Mouse (Mus musculus): ENCODE data around the gene Hfm1. TPM values are rescaled to one million over a fixed set of nuclear protein-coding genes. Genes with fewer than 3 reads are reported as not detected.

Gene Hfm1
- 5.1 and 6.0 TPM in 2 replicates for polyA plus RNA-seq (2015; fragmentation: Nextera tagmentation; extraction: Ambion mirVana)

DNA sequence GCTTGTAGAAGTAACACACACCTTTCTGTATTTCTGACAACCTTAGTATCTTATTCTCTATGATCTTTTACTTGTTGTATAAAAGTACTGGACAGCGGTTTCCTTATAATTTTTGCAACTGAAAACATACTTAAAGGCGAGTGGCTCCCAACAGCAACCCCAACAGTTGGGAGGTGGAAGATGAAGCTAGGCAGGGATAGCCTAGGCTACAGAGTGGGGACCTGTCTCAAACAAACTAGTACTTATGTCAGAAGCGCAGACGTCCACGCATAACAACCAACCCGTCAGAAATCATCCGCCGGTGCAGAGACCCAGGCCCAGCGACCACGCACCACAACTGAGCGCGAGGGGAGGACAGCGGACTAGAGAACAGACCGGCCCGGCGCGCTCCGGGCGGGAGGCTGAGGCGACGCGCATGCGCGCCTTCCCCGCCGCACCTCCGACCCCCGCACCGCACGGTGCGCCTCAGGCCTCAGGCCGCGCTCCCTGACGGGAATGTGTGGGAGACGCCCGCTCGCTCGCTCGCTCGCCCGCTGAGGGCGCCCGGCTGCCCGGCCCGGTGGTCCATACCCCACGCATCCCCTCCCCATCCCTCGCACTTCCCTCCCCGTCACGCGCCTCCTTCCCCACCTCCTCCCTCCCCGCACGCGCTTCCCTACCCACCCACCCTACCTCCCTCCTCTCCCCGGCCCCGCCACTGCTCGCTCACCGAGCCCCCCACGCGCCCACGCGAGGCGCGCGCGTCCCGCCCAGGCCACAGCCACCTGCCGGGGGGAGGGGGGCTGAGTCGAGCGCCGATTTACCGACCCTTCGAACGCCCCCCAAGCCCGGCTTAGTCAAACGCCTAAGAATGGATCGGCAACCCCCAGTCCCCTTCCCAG is at the start of gene Hfm1:
Gene Hfm1, minus strand, starts transcription at position 834 of the 881 bp plus-strand sequence.
- ATAC-seq: peak; percentile 97
- H3K36me3 ChIP-seq (ENCODE audit: control insufficient read depth, insufficient read depth): no peaks in the 10 kb centered on the region
- H3K9me3 ChIP-seq (ENCODE audit: control insufficient read depth, low read length): no peaks in the 10 kb centered on the region
- peak within 1 kb of the TSS; percentile 60 for H3K4me2 ChIP-seq (ENCODE audit: low read length)
- WGBS: under 1% methylated on average over 46 of the region's 76 CpGs
- H3K4me1 ChIP-seq (replicated peaks; ENCODE audit: control insufficient read depth, insufficient read depth, low read length): 0 out of 2 replicates have a peak, but pooled peaks cover 2% of the 10 kb centered on the region
- peak within 1 kb of the TSS; percentile 63 for H3K4me3 ChIP-seq (replicated peaks; ENCODE audit: low read length)
- H3K27ac ChIP-seq (ENCODE audit: low read length): peak within 1 kb of the TSS; percentile 71
- no peaks in the 10 kb centered on the region for H3K27me3 ChIP-seq (replicated peaks; ENCODE audit: control insufficient read depth, insufficient read depth, low read length)
- peak within 1 kb of the TSS; percentile 83 for H3K9ac ChIP-seq (replicated peaks; ENCODE audit: low read depth, low read length)

DNA sequence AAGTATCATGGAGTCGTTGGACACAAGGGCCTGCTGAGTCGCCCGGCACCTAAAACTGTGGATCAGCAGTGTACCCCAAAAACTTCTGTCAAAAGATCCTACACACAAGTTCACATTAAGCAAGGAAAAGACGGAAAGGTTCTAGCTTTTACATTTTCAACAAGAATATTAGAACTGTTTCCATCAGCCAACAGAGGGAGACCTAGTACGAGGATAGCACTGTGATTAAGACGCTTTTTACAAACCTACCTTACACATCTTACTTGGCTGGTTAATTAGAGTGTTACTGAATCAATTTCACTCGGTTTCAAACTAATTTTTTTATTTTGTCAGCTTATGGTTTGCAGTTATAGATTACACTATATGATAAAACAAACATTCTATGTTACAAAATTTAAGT is 47.8 kb upstream of the Hfm1 start:
- ATAC-seq: no peak
- Histone ChIP-seq H3K4me3 (replicated peaks; ENCODE audit: low read length) (no peak overlapping the region), H3K4me1 (replicated peaks; ENCODE audit: control insufficient read depth, insufficient read depth, low read length) (no peaks in the 10 kb centered on the region), H3K9ac (replicated peaks; ENCODE audit: low read depth, low read length) (no peak overlapping the region), H3K36me3 (ENCODE audit: control insufficient read depth, insufficient read depth) (peaks cover 26% of the 10 kb centered on the region), H3K27me3 (replicated peaks; ENCODE audit: control insufficient read depth, insufficient read depth, low read length) (no peaks in the 10 kb centered on the region), H3K4me2 (ENCODE audit: low read length) (no peak overlapping the region), H3K9me3 (ENCODE audit: control insufficient read depth, low read length) (no peaks in the 10 kb centered on the region), H3K27ac (ENCODE audit: low read length) (no peak overlapping the region)
- 92% methylated on average over 7 of the region's 7 CpGs for WGBS

DNA sequence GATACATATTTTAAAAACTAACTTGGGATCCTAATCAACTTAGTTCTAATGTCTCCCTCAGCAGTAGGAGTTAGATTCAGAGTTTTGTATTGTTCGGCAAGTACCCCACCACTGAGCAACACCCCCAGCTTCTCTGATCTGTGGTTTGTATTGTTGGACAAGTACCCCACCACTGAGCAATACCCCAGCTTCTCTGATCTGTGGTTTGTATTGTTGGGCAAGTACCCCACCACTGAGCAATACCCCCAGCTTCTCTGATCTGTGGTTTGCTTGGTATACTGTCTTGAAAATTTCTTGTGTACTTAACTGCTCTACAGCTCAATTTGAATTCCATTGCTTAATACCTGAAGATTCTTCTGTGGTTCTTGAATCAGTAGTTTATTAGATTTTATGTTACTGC is 41.5 kb upstream of the Hfm1 start:
- Histone ChIP-seq H3K4me1 (replicated peaks; ENCODE audit: control insufficient read depth, insufficient read depth, low read length) (peaks cover 13% of the 10 kb centered on the region), H3K36me3 (ENCODE audit: control insufficient read depth, insufficient read depth) (peaks cover 5% of the 10 kb centered on the region; the same call in 1 of the 2 replicates), H3K27ac (ENCODE audit: low read length) (no peak overlapping the region), H3K9me3 (ENCODE audit: control insufficient read depth, low read length) (no peaks in the 10 kb centered on the region), H3K4me2 (ENCODE audit: low read length) (no peak overlapping the region), H3K4me3 (replicated peaks; ENCODE audit: low read length) (no peak overlapping the region), H3K9ac (replicated peaks; ENCODE audit: low read depth, low read length) (no peak overlapping the region), H3K27me3 (replicated peaks; ENCODE audit: control insufficient read depth, insufficient read depth, low read length) (no peaks in the 10 kb centered on the region)
- 93% methylated on average over 1 of the region's 1 CpGs for WGBS
- no peak for ATAC-seq

DNA sequence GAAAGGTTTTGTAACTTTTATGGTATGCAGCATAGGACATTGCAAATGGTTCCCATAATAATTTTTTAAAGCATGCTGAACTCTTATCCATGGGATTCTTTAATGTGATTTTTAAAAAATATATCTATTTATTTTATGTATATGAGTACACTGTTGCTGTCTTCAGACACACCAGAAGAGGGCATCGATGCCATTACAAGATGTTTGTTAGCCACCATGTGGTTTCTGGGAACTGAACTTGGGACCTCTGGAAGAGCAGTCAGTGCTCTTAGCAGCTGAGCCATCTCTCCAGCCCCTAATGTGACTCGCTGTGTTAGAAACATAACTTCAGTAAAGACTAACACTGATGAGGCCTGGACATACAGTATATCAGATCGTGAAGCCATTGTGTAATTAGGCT is 40.3 kb upstream of the Hfm1 start:
- Histone ChIP-seq H3K27ac (ENCODE audit: low read length) (no peak overlapping the region), H3K9ac (replicated peaks; ENCODE audit: low read depth, low read length) (no peak overlapping the region), H3K36me3 (ENCODE audit: control insufficient read depth, insufficient read depth) (peaks cover 5% of the 10 kb centered on the region; the same call in 1 of the 2 replicates), H3K9me3 (ENCODE audit: control insufficient read depth, low read length) (no peaks in the 10 kb centered on the region), H3K4me1 (replicated peaks; ENCODE audit: control insufficient read depth, insufficient read depth, low read length) (peaks cover 13% of the 10 kb centered on the region), H3K27me3 (replicated peaks; ENCODE audit: control insufficient read depth, insufficient read depth, low read length) (no peaks in the 10 kb centered on the region), H3K4me3 (replicated peaks; ENCODE audit: low read length) (no peak overlapping the region), H3K4me2 (ENCODE audit: low read length) (no peak overlapping the region)
- ATAC-seq: no peak
- 95% methylated on average over 3 of the region's 3 CpGs for WGBS

DNA sequence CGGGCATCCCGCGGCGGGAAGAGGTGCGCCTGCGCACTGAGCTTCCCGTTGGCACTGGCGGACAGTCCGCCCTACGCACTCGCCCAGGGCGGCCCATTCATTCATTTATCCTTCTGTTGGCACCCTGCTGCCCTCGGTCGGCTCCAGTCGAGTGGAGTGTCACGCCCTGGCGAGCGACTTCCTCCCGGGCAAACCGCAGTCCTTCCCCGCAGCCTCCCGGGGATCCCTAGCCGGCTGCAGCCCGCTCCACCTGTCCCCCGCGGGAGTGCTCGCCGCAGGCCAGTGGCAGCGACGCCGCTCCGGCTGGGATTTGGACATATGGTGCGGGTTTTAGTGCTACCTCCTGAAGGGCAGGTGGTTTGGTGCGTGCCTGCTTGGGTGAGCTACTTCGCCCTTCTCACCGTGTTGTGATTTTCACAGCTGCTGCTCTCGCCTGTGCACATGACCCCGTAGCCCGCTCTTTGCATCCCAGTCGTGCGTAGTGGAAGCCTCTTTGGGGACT is 38.4 kb upstream of the Hfm1 start:
- ATAC-seq: peak; percentile 92
- WGBS: under 1% methylated on average over 41 of the region's 41 CpGs
- no peaks in the 10 kb centered on the region for H3K9me3 ChIP-seq (ENCODE audit: control insufficient read depth, low read length)
- H3K4me1 ChIP-seq (replicated peaks; ENCODE audit: control insufficient read depth, insufficient read depth, low read length): peaks cover 13% of the 10 kb centered on the region
- no peaks in the 10 kb centered on the region for H3K27me3 ChIP-seq (replicated peaks; ENCODE audit: control insufficient read depth, insufficient read depth, low read length)
- H3K36me3 ChIP-seq (ENCODE audit: control insufficient read depth, insufficient read depth): 0 out of 2 replicates have a peak, but pooled peaks cover 2% of the 10 kb centered on the region
- H3K9ac ChIP-seq (replicated peaks; ENCODE audit: low read depth, low read length): peak overlapping the region; percentile 87
- H3K4me3 ChIP-seq (replicated peaks; ENCODE audit: low read length): peak overlapping the region; percentile 90
- peak overlapping the region; percentile 68; the same call in 1 of the 2 replicates for H3K27ac ChIP-seq (ENCODE audit: low read length)
- H3K4me2 ChIP-seq (ENCODE audit: low read length): peak overlapping the region; percentile 93

DNA sequence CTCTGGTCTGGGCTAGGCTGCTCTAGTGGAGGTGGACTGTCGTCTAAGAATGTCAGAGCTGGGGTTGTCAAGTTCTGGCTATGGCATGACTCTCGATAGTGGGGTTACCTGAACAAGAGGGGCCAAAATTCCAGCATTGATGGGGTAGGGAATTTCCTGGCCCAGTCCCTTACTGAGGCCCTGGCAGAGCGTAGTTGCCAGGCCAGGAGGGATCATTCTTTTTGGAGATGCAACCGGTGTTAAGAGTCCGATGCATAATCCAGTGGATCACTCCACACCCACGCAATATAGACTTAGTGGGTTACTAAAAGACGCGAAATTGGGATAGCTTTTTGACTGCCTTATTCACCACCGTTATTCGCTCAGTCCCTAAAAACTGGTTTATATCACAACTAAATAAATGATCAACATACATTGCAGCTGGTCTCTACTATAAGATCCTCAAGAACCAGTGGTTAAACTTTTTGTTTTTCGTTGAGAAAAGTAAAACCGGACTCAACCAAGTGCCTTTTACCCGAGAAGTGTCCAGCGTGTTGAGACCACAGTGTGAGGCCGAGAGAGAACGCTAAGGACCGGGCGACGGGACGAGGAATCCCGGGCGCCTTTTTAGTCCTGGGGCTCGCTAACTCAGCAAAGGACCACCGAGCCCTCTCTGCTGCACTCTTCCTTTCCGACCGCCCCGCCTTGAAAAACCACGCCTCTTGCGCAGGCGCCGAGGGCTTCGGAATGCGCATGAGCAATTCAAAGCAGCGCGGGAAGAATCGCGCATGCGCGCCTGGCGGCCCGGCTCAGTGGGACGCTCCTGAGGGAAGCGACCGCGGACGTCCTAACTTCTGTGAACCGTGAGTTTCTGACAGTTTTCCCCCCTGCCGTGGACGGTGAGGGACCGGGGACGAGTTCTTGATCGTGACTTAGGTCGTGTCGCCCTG is 37.7 kb upstream of the Hfm1 start, which contains the start of gene Cdc7:
Gene Cdc7, plus strand, starts transcription at position 739 of the 929 bp plus-strand sequence.
- Histone ChIP-seq H3K36me3 (ENCODE audit: control insufficient read depth, insufficient read depth) (no peaks in the 10 kb centered on the region), H3K4me2 (ENCODE audit: low read length) (peak within 1 kb of the TSS; percentile 93), H3K9ac (replicated peaks; ENCODE audit: low read depth, low read length) (peak within 1 kb of the TSS; percentile 87), H3K4me3 (replicated peaks; ENCODE audit: low read length) (peak within 1 kb of the TSS; percentile 90), H3K27me3 (replicated peaks; ENCODE audit: control insufficient read depth, insufficient read depth, low read length) (no peaks in the 10 kb centered on the region), H3K4me1 (replicated peaks; ENCODE audit: control insufficient read depth, insufficient read depth, low read length) (peaks cover 13% of the 10 kb centered on the region), H3K27ac (ENCODE audit: low read length) (peak within 1 kb of the TSS; percentile 68; the same call in 1 of the 2 replicates), H3K9me3 (ENCODE audit: control insufficient read depth, low read length) (no peaks in the 10 kb centered on the region)
- 5% methylated on average over 54 of the region's 54 CpGs for WGBS
- peak; percentile 95 for ATAC-seq

DNA sequence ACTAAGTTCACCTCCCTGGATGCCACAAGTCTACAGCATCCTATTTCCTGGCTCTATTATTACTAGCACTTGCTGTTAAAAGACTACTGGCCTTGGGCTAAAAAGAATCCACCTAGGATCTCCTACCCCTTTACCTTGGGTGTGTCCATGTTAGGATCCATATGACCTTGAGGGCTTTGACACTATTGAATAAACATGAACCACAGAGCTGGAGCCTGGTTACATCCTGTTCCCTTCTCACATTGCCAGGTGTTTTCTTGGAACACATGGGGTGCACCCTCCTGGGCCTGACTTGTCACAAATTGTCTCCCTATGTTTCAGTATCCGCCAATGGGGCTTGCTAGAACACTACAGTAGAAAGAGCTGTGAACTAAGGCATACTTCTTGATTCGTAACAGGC is 34.3 kb upstream of the Hfm1 start:
- Histone ChIP-seq H3K9me3 (ENCODE audit: control insufficient read depth, low read length) (no peaks in the 10 kb centered on the region), H3K27ac (ENCODE audit: low read length) (no peak overlapping the region), H3K27me3 (replicated peaks; ENCODE audit: control insufficient read depth, insufficient read depth, low read length) (no peaks in the 10 kb centered on the region), H3K36me3 (ENCODE audit: control insufficient read depth, insufficient read depth) (no peaks in the 10 kb centered on the region), H3K4me2 (ENCODE audit: low read length) (no peak overlapping the region), H3K9ac (replicated peaks; ENCODE audit: low read depth, low read length) (no peak overlapping the region), H3K4me1 (replicated peaks; ENCODE audit: control insufficient read depth, insufficient read depth, low read length) (peaks cover 10% of the 10 kb centered on the region), H3K4me3 (replicated peaks; ENCODE audit: low read length) (no peak overlapping the region)
- no peak for ATAC-seq
- 93% methylated on average over 2 of the region's 2 CpGs for WGBS

DNA sequence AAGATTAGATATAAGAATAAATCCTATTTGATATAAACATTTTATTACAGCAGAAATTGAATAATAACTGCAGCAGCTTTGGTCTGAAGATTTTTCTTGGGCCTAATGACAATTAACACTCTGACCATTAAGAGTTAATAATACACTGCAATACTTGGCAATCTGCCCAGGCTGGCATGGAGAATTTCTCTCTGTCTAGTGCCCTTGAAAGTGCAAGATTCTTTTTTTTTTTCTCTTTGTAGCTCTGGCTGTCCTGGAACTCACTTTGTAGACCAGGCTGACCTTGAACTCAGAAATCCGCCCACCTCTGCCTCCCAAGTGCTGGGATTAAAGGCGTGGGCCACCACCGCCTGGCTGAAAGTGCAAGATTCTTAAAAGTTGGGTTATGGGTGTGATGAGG is 32.9 kb upstream of the Hfm1 start:
- Histone ChIP-seq H3K9ac (replicated peaks; ENCODE audit: low read depth, low read length) (no peak overlapping the region), H3K27ac (ENCODE audit: low read length) (no peak overlapping the region), H3K4me1 (replicated peaks; ENCODE audit: control insufficient read depth, insufficient read depth, low read length) (peaks cover 5% of the 10 kb centered on the region), H3K36me3 (ENCODE audit: control insufficient read depth, insufficient read depth) (no peaks in the 10 kb centered on the region), H3K4me2 (ENCODE audit: low read length) (no peak overlapping the region), H3K9me3 (ENCODE audit: control insufficient read depth, low read length) (no peaks in the 10 kb centered on the region), H3K4me3 (replicated peaks; ENCODE audit: low read length) (no peak overlapping the region), H3K27me3 (replicated peaks; ENCODE audit: control insufficient read depth, insufficient read depth, low read length) (no peaks in the 10 kb centered on the region)
- ATAC-seq: no peak
- 38% methylated on average over 3 of the region's 3 CpGs for WGBS

DNA sequence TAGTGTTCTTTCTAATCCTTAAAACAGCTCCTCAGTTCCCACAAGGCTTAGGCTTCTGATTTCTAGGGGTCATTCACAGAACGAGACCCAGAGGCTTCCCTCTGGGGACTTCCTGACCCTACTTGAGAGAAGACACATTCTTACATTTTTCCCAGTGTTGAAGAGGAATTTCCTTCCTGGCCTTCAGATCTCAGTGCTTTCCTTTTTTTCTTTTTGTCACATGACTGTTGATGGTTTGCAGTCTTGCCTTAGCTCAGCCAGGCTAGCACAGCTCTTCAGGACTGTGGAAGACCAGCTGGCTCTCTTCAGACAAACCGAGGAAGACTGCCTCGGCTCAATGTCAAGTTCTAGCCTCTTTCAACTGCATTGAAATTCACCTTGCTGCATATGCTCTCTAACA is 30.3 kb upstream of the Hfm1 start:
- Histone ChIP-seq H3K9me3 (ENCODE audit: control insufficient read depth, low read length) (peaks cover 2% of the 10 kb centered on the region; the same call in 1 of the 2 replicates), H3K36me3 (ENCODE audit: control insufficient read depth, insufficient read depth) (no peaks in the 10 kb centered on the region), H3K4me1 (replicated peaks; ENCODE audit: control insufficient read depth, insufficient read depth, low read length) (no peaks in the 10 kb centered on the region), H3K4me2 (ENCODE audit: low read length) (no peak overlapping the region), H3K27me3 (replicated peaks; ENCODE audit: control insufficient read depth, insufficient read depth, low read length) (no peaks in the 10 kb centered on the region), H3K9ac (replicated peaks; ENCODE audit: low read depth, low read length) (no peak overlapping the region), H3K4me3 (replicated peaks; ENCODE audit: low read length) (no peak overlapping the region), H3K27ac (ENCODE audit: low read length) (no peak overlapping the region)
- no peak for ATAC-seq
- 78% methylated on average over 3 of the region's 3 CpGs for WGBS

Data from forebrain, embryonic 16.5 days (tissue).